Mouse (Mus musculus) erythroblast, embryonic 14.5 days (primary cell): ENCODE measurements around the gene Tns1. TPM values are rescaled to one million over a fixed set of nuclear protein-coding genes. Genes with fewer than 3 reads are reported as not detected.

Experiments
- H3K27me3 ChIP-seq: 2 replicates; pipeline ENCODE4 v1.6.1; 2012; ENCODE audit warnings: inconsistent platforms; ENCODE audit not compliant: control insufficient read depth
- H3K36me3 ChIP-seq: 2 replicates; pipeline ENCODE4 v1.6.1; 2012; ENCODE audit warnings: mild to moderate bottlenecking, inconsistent platforms; ENCODE audit not compliant: control insufficient read depth
- H3K4me1 ChIP-seq: 2 replicates; pipeline ENCODE4 v1.6.1; 2012; ENCODE audit warnings: inconsistent platforms; ENCODE audit not compliant: control insufficient read depth
- H3K4me3 ChIP-seq: replicated peaks from 2 replicates; pipeline ENCODE3; 2012; ENCODE audit warnings: moderate library complexity, mild to moderate bottlenecking, inconsistent platforms
- H3K9me3 ChIP-seq: 2 replicates; pipeline ENCODE4 v1.6.1; 2012; ENCODE audit warnings: low read length, inconsistent platforms, mixed read lengths; ENCODE audit not compliant: control insufficient read depth
- GATA1 ChIP-seq: IDR thresholded peaks from 2 replicates; pipeline ENCODE4 v1.6.1; 2012; ENCODE audit warnings: low read length, inconsistent platforms, mixed read lengths
- TAL1 ChIP-seq: IDR thresholded peaks from 3 replicates; pipeline ENCODE4 v1.6.1; 2012; ENCODE audit warnings: low read length, inconsistent platforms, mixed read lengths
- polyA plus RNA-seq: library from polyadenylated mRNA; stranded (reverse); fragments of >175 nt; gene quantifications from 2 replicates; pipeline ENCODE4 v1.2.3, GENCODE M21; 2012

Gene Tns1
- polyA plus RNA-seq, 1 experiment: 3.6 TPM

DNA sequence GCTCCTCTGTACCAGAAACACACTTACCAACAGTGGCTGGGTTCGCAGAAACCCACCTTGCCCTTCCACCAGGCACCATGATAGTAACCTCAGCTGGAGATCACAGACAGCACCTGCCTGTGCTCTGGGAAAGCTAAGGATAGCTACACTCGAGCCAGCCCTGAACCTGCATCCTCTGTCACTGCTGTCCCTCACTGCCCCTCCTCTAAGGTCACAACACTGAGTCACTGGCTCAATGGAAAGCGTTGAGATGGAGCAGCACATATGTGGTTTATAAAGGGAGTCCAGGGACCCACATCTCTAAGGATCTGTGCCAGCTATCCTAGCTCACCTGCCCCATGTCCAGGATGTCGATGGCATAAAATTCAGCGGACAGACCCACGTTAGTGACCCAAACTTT lies 126.9 kb downstream of the Tns1 start:
- Histone ChIP-seq H3K9me3 (no peaks in the 10 kb centered on the region), H3K36me3 (peaks cover 68% of the 10 kb centered on the region), H3K4me3 (no peak overlapping the region), H3K4me1 (peaks cover 45% of the 10 kb centered on the region), H3K27me3 (no peaks in the 10 kb centered on the region)
- no peak for TF ChIP-seq GATA1
- no peak for TF ChIP-seq TAL1

DNA sequence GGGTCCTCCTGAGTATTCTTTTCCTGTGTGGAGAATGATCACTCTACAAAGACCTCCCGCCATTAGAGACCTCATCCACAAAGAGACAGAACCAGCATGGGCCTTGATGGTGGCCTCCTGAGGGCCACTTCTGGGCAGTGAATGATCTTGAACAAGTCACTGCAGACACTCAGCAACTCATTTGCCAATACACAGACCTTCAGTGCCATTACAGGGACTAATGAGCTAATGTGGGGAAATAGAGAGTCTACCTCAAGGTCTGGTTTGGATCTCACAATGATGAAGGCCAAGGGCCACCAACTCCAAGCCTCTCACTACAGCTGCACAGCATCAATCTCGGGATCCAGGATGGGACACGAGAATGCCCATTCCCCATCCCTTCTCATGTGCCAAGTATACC lies 127.6 kb downstream of the Tns1 start:
- no peaks in the 10 kb centered on the region for H3K27me3 ChIP-seq
- H3K4me1 ChIP-seq: peaks cover 38% of the 10 kb centered on the region
- TF ChIP-seq TAL1 (no peak), GATA1 (no peak)
- H3K36me3 ChIP-seq: peaks cover 75% of the 10 kb centered on the region
- no peak overlapping the region for H3K4me3 ChIP-seq
- no peaks in the 10 kb centered on the region for H3K9me3 ChIP-seq

DNA sequence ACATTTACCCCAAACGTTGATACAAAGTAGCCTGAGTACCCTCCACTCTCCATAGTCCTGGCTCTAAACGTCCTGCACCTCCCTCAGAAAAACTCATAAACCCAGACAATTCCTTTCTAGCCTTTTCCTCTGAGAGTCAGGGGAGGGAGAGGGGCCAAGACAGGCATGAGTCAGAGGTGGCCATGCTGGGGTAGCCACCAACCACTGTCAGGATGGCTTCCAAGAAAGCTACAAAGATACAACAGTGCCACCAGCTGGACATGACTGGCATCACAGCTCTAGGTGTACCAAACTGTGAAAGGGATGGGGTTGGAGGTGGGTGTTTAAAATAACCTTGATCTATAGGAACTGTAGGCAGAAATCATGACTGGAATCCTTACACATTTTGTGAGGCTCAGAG lies 128.0 kb downstream of the Tns1 start:
- peaks cover 79% of the 10 kb centered on the region for H3K36me3 ChIP-seq
- peaks cover 33% of the 10 kb centered on the region for H3K4me1 ChIP-seq
- no peaks in the 10 kb centered on the region for H3K27me3 ChIP-seq
- H3K4me3 ChIP-seq: no peak overlapping the region
- TF ChIP-seq GATA1 (no peak), TAL1 (no peak)
- H3K9me3 ChIP-seq: no peaks in the 10 kb centered on the region

DNA sequence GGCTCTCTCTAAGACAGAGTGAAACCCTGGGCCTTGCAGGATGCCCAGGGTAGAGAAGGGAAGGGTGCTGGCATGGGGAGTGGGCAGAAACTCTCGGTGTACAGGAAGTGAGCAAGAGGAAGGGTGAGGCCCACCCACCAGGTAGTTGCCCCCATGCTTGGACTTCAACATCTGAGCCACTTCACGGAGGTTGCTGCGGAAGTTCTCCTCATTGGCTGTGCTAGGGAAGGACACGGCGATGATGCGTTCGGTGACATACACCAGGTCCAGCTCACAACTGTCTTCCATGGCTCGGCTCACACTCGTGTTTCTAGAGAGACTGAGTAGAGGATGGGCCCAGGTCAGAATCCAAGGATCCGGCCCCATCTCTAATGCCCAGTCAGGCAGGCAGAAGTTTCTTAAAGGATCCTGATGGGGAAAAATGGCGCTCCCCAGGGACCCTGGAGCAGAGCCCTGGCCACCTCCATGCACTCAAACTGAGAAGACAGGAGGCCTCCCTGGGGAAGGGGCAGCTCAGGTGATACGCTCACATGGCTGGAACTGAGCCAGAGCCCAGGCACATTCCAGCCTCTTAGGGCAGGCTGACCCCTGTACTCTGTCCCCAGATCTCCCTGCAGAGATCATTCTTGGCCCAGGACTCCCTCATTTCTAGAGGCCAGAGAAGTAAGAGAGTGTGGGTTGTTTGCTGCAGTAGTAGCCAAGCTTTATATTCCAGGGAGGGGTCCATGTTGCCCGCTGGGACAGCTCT lies 129.0 kb downstream of the Tns1 start:
- Histone ChIP-seq H3K36me3 (peaks cover 89% of the 10 kb centered on the region), H3K4me1 (peaks cover 24% of the 10 kb centered on the region), H3K9me3 (no peaks in the 10 kb centered on the region), H3K27me3 (no peaks in the 10 kb centered on the region), H3K4me3 (no peak overlapping the region)
- TF ChIP-seq GATA1: no peak

DNA sequence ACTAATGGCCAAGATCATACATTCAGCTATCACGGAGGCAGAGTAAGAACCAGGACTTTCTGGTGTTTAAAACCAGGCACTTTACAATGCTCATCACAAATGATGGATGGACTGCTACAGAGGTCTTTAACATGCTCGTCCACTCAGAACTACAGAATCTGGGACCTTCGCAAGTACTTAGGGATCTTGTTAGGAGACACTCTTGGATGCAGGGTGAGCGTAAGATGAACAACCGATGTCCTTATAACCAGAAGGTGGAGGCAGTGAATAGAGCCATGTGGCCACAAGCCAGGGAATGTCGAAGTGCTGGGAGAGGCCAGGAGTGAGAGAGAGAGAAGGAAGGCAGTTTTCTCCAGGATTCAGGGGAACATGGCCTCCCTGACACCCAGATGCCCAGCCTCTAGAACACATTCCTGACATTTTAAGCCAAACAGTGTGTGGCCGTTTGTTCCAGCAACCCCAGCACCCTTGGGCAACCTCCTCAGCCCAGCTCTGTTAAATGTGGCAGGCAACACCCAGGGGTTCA lies 130.3 kb downstream of the Tns1 start:
- TF ChIP-seq TAL1: no peak
- TF ChIP-seq GATA1: no peak
- Histone ChIP-seq H3K27me3 (no peaks in the 10 kb centered on the region), H3K4me3 (no peak overlapping the region), H3K9me3 (no peaks in the 10 kb centered on the region), H3K4me1 (peaks cover 12% of the 10 kb centered on the region), H3K36me3 (peaks cover 95% of the 10 kb centered on the region)

DNA sequence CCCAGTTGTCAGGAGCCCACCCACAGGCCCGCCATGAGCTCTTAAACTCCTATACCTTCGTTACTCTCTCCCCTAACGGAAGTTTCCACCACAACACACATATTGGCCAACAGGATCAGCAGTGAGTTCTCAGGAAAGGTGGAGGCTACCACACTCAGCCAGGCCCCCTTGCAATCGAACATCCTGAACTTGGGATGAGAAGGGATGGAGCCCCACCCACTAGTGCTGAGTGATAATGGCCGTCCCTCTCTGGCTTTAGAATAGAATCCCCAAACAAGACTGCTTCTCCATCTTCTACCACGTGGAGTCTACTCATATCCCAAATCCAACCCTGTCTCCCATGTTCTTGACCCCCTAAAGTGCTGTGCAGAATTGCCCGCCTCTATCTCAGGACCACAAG lies 131.0 kb downstream of the Tns1 start:
- TF ChIP-seq GATA1 (no peak), TAL1 (no peak)
- peaks cover 96% of the 10 kb centered on the region for H3K36me3 ChIP-seq
- H3K4me3 ChIP-seq: no peak overlapping the region
- H3K9me3 ChIP-seq: no peaks in the 10 kb centered on the region
- H3K4me1 ChIP-seq: peaks cover 11% of the 10 kb centered on the region
- H3K27me3 ChIP-seq: no peaks in the 10 kb centered on the region

DNA sequence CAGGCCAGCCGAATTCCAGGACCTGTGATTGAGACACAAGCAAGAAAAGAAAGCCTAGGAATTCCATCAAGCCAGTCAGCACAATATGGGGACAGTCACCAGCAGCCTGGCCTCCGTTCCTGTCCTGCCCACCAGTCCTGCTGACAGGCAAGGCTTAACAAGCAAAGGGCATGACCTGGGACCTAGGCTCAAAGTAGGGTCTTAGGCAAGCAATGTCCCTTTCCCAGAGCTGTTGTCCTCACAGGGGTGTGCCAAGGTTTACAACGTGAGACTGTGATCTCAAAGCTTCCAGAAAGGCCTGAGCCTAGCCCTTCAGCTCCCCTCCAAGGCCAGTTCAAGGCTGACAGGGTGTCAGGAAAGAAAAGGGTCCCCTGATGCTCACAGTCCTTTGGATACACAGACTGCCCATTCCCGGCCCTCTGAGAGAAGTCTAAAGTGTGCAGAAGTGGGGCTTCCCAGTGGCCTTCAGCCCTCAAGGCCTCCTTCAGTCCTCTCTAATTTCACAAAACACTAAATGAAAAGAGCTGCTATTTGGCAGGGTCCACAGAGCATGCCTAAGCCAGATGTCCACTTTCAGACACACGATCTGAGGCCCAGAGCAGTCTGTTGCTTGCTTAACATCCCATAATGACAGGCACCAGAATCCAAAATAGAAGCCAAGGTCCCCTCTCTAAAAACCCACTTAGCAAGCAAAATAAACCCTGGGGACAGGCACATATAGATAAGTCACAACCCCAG lies 131.9 kb downstream of the Tns1 start:
- Histone ChIP-seq H3K9me3 (no peaks in the 10 kb centered on the region), H3K4me3 (no peak overlapping the region), H3K27me3 (no peaks in the 10 kb centered on the region), H3K36me3 (peaks cover 98% of the 10 kb centered on the region), H3K4me1 (peaks cover 12% of the 10 kb centered on the region; the same call in 1 of the 2 replicates)
- TF ChIP-seq TAL1 (no peak), GATA1 (no peak)

DNA sequence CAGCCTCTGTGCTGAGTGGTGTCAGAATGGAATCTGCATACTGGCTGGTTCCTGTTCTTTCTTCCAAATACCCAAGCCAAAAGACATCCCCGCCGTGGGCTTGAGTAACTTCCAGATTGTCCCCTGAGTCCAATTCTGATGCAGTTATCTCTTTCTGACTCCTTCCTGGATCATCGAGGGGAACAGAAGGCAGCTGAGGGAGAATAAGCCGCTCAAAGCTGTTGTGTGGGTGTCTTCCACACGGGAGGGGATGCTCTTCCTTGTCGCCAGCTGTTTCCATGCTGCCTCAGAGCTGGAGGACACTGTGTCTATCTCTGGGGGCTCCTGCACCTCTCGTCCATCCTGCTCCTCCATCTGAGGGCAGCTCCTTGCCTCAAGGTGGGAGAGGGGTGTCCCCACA lies 133.0 kb downstream of the Tns1 start:
- H3K36me3 ChIP-seq: peaks cover 91% of the 10 kb centered on the region
- no peak for TF ChIP-seq TAL1
- no peak for TF ChIP-seq GATA1
- no peaks in the 10 kb centered on the region for H3K27me3 ChIP-seq
- H3K4me1 ChIP-seq: peaks cover 10% of the 10 kb centered on the region; the same call in 1 of the 2 replicates
- H3K4me3 ChIP-seq: no peak overlapping the region
- no peaks in the 10 kb centered on the region for H3K9me3 ChIP-seq

DNA sequence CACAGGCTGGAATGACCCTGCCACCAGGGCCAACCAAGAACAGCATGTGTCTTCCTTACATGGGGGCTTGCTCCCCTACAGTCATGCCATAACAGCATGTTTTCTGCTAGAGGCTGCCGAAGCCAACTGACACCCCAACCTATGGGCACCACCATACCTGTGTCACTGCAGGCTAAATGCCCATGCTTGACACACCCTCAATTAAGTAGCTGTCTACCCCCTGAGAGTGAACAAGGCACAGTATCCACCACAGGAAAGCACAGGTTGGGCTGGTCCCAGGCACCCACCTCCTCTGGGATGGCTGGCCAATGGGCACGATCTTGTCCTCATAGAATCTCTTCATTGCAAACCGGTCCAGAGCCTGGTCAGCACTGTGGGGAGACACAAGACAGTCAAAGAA lies 134.2 kb downstream of the Tns1 start:
- Histone ChIP-seq H3K4me1 (peaks cover 10% of the 10 kb centered on the region; the same call in 1 of the 2 replicates), H3K36me3 (peaks cover 91% of the 10 kb centered on the region), H3K9me3 (no peaks in the 10 kb centered on the region), H3K4me3 (no peak overlapping the region), H3K27me3 (no peaks in the 10 kb centered on the region)
- no peak for TF ChIP-seq GATA1
- no peak for TF ChIP-seq TAL1
